Mouse (Mus musculus): ENCODE data around the gene Itih5. TPM values are rescaled to one million over a fixed set of nuclear protein-coding genes. Genes with fewer than 3 reads are reported as not detected.

Itih5 gene
- polyA plus RNA-seq (2012; rRNA removed), result 96.2 and 115 TPM in 2 replicates

- no peak for DNase-seq (ENCODE audit: low spot score)
Observed at GRCm38 (mm10) chr2:10153201-10154075, at the start of gene Itih5. Gene Itih5, plus strand, starts transcription at chr2:10153571.

DNA sequence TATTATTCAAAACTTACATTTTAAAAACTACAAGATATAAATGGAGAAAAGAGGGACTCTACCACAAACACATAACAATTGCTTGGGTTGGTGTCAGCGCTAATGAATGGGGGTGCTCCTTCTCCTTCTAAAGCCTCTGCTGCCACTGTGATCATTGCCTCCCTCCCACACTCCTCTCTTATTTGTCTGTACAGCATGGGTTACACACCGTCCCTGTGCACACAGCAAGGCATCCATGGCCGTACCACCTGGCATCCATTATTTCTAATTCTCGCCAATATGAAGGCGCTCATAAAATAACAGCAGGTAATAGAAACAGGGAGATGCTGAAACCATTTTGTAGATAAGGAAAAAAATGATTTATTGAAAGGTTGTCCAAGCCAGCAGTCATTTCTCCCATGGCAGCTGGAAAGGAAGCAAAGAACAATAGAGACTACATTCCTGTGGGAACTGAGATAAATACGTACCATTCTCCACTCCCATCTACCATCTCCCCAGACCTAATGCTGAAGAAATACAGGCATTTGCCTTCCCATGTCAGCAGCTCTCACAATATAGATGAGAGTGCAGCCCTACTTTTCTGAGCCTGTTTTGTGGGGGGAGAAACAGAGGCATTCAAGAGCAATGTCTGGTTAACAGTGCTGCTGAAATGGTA, 44.7 kb upstream of the Itih5 start:
- no peak for DNase-seq (ENCODE audit: low spot score)

GRCm38 (mm10) chr2:10118751-10119150, 34.6 kb upstream of the Itih5 start:
- no peak for DNase-seq (ENCODE audit: low spot score)

- no peak for DNase-seq (ENCODE audit: low spot score)
Observed at GRCm38 (mm10) chr2:10119276-10119675, 34.1 kb upstream of the Itih5 start.

- DNase-seq (ENCODE audit: low spot score), result no peak
Observed at GRCm38 (mm10) chr2:10121826-10122225, 31.5 kb upstream of the Itih5 start.

DNA sequence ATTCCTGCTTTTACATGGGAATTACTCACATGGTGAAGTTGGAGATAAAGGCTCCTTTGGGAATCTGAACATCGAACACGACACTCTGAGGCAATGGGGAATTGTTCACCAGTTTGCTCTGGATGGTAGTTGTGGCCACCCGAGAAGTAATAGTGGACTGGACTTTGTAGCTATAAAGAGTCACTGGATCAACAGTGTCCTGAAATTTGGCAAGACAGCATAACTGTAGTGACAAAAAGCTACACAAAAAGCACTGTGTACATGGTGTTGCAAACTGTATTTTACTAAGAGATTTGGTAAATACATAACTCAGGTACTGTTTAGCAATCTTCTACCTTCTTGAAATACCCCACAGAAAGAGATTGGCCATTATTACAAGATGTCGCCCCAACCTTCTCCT, 27.2 kb upstream of the Itih5 start:
- DNase-seq (ENCODE audit: low spot score), result no peak

GRCm38 (mm10) chr2:10127471-10127870, 25.9 kb upstream of the Itih5 start:
- DNase-seq (ENCODE audit: low spot score), result no peak

DNA sequence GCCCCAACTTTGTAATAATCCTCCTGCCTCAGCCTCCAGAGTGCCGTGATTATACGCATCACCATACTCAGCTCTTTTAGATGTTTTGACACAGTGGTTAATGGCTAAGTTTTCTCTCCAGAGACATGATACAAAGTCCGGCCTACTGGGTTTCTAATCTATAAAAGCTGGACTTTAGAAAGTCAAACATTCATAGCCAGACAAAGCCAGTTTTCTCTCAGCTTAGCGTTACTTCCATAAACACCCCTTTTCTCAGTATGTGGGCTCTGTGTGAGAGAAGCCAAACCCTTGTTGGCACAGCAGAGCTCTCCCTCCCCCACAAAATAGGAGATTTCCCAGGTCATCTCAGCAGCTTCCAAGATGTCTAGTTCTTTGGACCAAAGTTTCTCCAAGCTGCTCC, 24.8 kb upstream of the Itih5 start:
- DNase-seq (ENCODE audit: low spot score), result no peak

DNA sequence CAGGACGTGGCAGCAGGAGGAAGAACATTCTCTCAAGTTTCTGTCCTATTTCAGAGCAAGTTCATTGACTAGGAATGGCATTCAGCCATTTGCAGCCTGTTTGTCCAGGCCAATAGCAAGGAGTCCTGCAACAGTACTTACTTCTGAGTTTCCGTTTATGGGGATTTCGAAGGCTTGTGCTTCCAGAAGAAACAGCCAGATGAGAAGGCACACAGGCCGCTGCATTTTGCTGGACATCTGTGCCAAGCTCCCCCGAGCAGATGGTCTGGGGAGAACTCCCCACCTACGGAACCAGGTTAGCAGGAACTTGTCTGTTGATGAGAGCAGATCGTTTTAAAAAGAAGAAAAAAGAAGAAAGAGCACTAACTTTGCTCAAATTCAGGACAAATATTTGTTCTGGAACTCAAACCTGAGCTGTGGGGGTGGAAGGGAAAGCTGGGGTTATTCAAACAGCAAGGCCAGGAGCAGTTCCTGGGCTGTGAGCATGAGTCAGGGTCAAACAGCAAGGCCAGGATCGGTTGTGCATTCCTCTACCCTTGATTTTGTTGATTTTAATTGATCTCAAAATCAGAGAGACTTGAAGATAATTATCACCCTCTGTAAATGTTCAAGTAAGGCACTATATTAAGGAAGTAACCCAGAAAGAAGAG, 22.9 kb upstream of the Itih5 start:
- no peak for DNase-seq (ENCODE audit: low spot score)

DNA sequence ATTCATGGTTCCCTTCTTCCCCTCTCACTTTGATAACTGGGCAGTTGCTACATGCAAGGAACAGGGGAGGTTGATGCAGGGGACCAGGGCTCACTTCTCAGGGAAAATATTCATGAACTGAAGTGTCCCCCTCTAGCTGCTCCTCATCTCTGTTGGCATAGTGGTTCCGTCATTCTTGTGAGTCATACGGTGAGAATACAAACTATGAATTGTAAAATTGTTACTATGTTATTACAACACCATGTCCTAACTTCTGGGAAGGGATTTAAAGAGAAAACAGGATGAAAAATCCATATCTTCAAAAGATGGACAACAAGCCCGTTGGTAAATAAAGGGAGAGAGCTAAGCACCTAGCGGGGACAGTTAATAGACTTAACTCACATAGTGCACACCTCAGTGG, 22.1 kb upstream of the Itih5 start, which contains the start of gene Itih2:
Itih2 (minus strand) TSS at position 101 of the 400 bp plus-strand sequence.
- DNase-seq (ENCODE audit: low spot score), result no peak

DNA sequence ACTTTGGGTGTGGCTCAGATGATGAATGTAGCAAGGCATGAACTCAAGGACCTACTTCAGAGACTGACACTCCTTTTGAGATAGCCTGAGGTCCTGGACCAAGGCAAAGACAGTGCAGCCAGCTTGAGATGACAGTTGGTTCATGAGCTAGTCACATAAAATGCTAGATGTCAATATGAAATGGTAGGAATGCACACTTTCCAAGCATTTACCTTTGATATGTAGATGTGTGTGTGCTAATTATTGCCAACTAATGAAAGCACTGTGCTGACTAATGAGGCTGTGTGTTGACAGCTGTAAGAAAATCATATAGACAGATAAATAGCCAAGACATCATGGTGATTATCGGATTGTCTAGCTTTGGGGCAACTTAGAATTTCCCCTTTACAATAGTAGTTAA, 21.2 kb upstream of the Itih5 start:
- DNase-seq (ENCODE audit: low spot score), result no peak

DNA sequence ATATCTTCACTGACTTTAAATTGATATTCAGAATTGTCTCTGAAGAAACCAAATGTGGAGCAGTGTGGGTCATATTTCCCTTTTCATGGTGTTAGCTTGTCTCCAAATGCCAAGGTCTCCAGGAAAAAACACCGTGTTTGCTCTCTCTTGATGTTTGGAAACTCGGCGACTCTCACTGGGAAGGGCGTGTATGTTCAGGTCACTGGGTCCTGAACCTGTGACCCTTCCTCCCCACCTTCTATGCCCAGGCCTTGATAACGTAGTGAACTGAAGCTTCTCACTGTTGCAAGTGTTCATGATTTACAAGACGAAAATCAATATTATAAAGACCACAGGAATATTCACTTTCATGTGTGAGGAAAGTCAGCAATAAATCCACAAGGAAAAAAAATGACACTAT, 19.4 kb upstream of the Itih5 start:
- no peak for DNase-seq (ENCODE audit: low spot score)

GRCm38 (mm10) chr2:10137320-10137719, 16.1 kb upstream of the Itih5 start:
- DNase-seq (ENCODE audit: low spot score), result no peak

GRCm38 (mm10) chr2:10140456-10140855, 12.9 kb upstream of the Itih5 start:
- DNase-seq (ENCODE audit: low spot score), result no peak

DNA sequence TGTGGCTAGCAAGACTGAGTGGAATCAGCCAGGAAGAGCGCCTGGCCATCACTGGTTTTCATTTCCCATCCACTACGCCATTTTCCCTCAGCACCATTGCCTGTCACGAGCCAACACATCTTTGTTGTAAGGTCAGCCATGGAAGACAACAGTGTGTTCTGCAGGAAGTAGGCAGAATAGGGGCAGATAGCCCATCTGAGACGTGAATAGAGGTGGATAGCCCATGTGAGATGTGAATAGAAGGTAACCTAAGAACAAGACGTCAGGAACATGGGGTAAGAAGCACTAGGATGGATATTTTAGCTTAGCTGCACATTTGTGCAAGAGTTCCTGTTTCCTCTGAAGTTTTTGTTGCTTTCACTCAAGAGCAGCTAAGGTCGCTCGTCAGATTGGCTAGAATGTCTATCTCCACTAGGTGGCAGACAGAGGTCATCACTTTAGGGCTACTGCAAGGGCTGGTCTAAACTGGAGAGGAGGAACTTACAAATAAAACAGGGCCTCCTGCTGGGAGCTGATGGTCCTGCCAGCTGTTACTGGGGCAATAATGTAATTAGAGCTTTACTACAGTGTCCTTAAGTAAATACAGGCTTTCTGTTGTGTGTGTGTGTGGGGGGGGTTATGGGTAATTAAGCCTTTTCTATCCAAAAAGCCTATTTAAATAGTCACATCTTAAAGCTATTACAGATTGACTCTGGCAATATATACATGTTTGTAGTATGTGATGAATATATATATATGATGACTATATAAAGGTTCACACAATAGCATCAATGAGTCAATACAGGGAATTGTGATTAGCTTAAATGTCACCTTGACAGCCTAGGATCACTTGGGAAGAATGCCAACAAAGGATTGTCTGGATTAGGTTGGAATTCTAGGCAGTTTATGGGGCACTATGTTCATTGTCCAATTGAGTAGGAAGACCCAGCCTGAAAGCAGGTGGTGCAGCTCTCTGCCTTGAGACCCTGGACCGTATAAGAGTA, 10.6 kb upstream of the Itih5 start:
- no peak for DNase-seq (ENCODE audit: low spot score)

- DNase-seq (ENCODE audit: low spot score), result no peak
Observed at GRCm38 (mm10) chr2:10145514-10145913, 7.9 kb upstream of the Itih5 start.

DNA sequence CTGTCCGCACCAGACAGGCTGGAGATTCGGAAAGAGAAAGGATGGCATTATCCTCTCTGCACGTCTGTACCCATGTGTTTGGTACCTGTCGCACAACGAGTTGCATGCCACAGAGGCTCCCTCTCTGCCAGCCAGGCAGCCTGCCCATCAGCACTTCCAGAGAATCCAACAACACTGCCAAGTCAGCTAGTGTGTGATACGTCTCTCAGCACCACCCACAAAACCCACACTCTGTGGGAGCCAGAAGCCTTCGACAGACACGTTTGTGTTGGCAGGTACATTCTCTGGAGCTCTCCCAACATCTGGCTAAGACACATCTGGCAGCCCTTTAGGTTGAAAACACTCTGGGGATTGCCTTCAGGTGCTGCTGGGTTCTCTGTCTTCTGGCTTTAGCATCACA, 6.2 kb upstream of the Itih5 start:
- DNase-seq (ENCODE audit: low spot score), result no peak

GRCm38 (mm10) chr2:10152590-10152989, 781 bp upstream of the Itih5 start:
- no peak for DNase-seq (ENCODE audit: low spot score)

GRCm38 (mm10) chr2:10157184-10157583, 3.8 kb downstream of the Itih5 start:
- DNase-seq (ENCODE audit: low spot score), result no peak

- no peak for DNase-seq (ENCODE audit: low spot score)
Observed at GRCm38 (mm10) chr2:10162011-10162410, 8.6 kb downstream of the Itih5 start.

- DNase-seq (ENCODE audit: low spot score), result no peak
Observed at GRCm38 (mm10) chr2:10166635-10167034, 13.3 kb downstream of the Itih5 start.

Data from urinary bladder, adult 2 months (tissue).